Mouse (Mus musculus) liver, postnatal 0 days (tissue): ENCODE measurements at regions not wholly inside any gene's neighbourhood (a gene's known extent, or its start where the extent isn't known, plus 50 kb on each side); places are given as distances from the start of the nearest gene placed in this dataset.

Experiments
- CTCF ChIP-seq: sonication (generic); IDR thresholded peaks from 2 replicates; pipeline ENCODE4 v1.5.1; 2016; ENCODE audit warnings: antibody characterized with exemption, low read depth
- EP300 ChIP-seq: IDR thresholded peaks from 2 replicates; pipeline ENCODE4 v1.6.1; 2016; ENCODE audit warnings: antibody characterized with exemption, low read depth, mild to moderate bottlenecking

GRCm38 (mm10) chr16:12359116-12359515 lies 375.2 kb downstream of the Shisa9 start:
- TF ChIP-seq CTCF (no peak), EP300 (no peak)
